Mouse (Mus musculus) ES-Bruce4 (cell line): ENCODE measurements around the gene Igsf11.

ENCODE experiments used
- CTCF ChIP-seq: IDR thresholded peaks from one replicate; pipeline ENCODE4 v1.8.1; 2011; ENCODE audit warnings: low read depth, low read length
- EP300 ChIP-seq: IDR thresholded peaks from 2 replicates; pipeline ENCODE4 v1.6.1; 2011; ENCODE audit warnings: low read depth, low read length; ENCODE audit not compliant: insufficient read depth
- POLR2A ChIP-seq: IDR thresholded peaks from one replicate; pipeline ENCODE4 v1.8.1; 2011; ENCODE audit warnings: low read length; ENCODE audit not compliant: insufficient read depth

GRCm38 (mm10) chr16:38874481-38874880 is 18.0 kb upstream of the Igsf11 start:
- TF ChIP-seq CTCF (no peak), EP300 (no peak), POLR2A (no peak)
